Mouse (Mus musculus): Measurements from ENCODE around the gene Oxsr1.
"Not testable (repeated sequence)": the region's sequence is repeated elsewhere in the genome, so short reads cannot be mapped to it uniquely, and the experiment has no call there.

Oxsr1 gene

GRCm38 (mm10) chr9:119322289-119323259, at the start of gene Oxsr1:
Oxsr1 (minus strand) TSS chr9:119322427.
- DNase-seq: peak; percentile 98

- no peak for DNase-seq
These were observed 49.0 kb upstream of the Oxsr1 start for GRCm38 (mm10) chr9:119371251-119371650.

- DNase-seq: not testable (repeated sequence)
These were observed 48.5 kb upstream of the Oxsr1 start for GRCm38 (mm10) chr9:119370770-119371169.

- DNase-seq: no peak
These were observed 46.1 kb upstream of the Oxsr1 start for GRCm38 (mm10) chr9:119368367-119368766.

GRCm38 (mm10) chr9:119365284-119365683, 43.1 kb upstream of the Oxsr1 start, which contains the start of gene Slc22a14:
Slc22a14 (minus strand) TSS chr9:119365553.
- no peak for DNase-seq

- no peak for DNase-seq
These were observed 41.0 kb upstream of the Oxsr1 start for GRCm38 (mm10) chr9:119363229-119363628.

- DNase-seq: no peak
These were observed 39.2 kb upstream of the Oxsr1 start for GRCm38 (mm10) chr9:119361416-119361815.

- no peak for DNase-seq
These were observed 35.8 kb upstream of the Oxsr1 start for GRCm38 (mm10) chr9:119358058-119358429.

GRCm38 (mm10) chr9:119357331-119358057, 35.3 kb upstream of the Oxsr1 start, which contains the start of gene Xylb:
Xylb (plus strand) TSS chr9:119357381.
- DNase-seq: peak; percentile 91

- DNase-seq: no peak
These were observed 33.7 kb upstream of the Oxsr1 start for GRCm38 (mm10) chr9:119355943-119356342.

GRCm38 (mm10) chr9:119353926-119354325, 31.7 kb upstream of the Oxsr1 start:
- no peak for DNase-seq

GRCm38 (mm10) chr9:119352060-119352459, 29.8 kb upstream of the Oxsr1 start:
- peak; percentile 72 for DNase-seq

GRCm38 (mm10) chr9:119350947-119351705, 28.9 kb upstream of the Oxsr1 start:
- DNase-seq: no peak

- no peak for DNase-seq
These were observed 28.3 kb upstream of the Oxsr1 start for GRCm38 (mm10) chr9:119350531-119350930.

GRCm38 (mm10) chr9:119346376-119346775, 24.1 kb upstream of the Oxsr1 start:
- DNase-seq: no peak

GRCm38 (mm10) chr9:119342728-119343127, 20.5 kb upstream of the Oxsr1 start:
- no peak for DNase-seq

- DNase-seq: peak; percentile 93
These were observed 18.9 kb upstream of the Oxsr1 start, which contains the start of gene Myd88 for GRCm38 (mm10) chr9:119340909-119341816. Myd88 (minus strand) TSS chr9:119341411.

GRCm38 (mm10) chr9:119340212-119340580, 18.0 kb upstream of the Oxsr1 start:
- DNase-seq: no peak

GRCm38 (mm10) chr9:119339558-119340211, 17.5 kb upstream of the Oxsr1 start, which contains the start of gene Acaa1a:
Acaa1a (plus strand) TSS chr9:119339676.
- DNase-seq: peak; percentile 64

GRCm38 (mm10) chr9:119339106-119339505, 16.9 kb upstream of the Oxsr1 start:
- peak; percentile 19 for DNase-seq

GRCm38 (mm10) chr9:119338350-119338749, 16.1 kb upstream of the Oxsr1 start:
- DNase-seq: no peak

All from thymus, postnatal 25 days (tissue).